Mouse (Mus musculus): ENCODE measurements around the gene Wipf1. TPM values are rescaled to one million over a fixed set of nuclear protein-coding genes. Genes with fewer than 3 reads are reported as not detected.

The Wipf1 gene
- polyA plus RNA-seq (2014; fragmentation: Illumina TruSeq; extraction: RNeasy Lipid Tissue Mini Kit (QIAGEN cat#74804); ENCODE audit: low read depth, low replicate concordance) = 26.9 TPM

DNA sequence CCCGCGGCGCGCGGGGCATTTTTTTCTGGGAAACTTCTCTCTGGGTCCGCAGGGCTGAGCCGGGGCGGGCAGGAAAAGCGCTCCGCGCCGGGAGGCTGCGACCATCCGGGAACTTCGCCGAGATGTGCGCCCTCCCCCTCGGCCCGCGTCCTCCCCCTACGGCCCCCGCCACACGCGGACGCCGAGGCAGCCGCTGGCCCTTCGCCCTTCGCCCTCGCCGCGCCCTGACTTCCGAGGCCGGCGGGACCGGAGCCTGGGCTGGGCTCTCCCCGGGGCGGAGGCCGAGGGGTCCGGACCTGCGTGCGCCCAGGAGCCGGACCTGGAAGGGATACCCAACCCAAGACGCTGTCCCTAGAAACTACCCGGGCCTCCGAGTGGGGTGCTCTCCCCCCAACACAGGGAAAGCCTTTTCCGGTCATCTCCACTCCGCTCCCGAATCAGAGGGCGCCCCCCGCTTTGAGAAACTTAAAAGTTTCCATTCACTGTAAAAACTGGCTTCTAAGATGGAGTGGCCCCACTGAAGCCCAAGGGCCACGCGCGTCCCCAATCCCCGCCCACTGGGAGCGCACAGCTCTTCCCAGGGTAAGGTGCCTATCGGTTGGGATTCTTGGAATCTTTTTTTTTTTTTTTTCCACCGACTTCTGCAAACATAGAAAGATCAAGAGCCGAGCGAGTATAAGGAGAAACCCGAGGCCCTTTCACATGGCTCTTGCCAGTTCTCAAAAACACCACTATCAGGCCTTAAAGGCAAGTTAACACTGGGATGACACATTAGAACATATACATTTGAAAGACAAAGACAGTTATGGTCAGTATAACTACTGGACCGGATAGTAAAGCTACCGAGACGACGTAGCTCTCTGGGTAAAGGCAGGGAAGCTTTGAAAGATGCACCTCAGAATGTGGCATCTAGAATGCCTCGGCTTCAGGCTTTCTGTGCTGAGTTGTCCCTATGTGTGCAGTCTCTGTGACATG, at the start of gene Wipf1:
TSS of gene Wipf1 (minus strand) at position 379 of the 975 bp plus-strand sequence.

DNA sequence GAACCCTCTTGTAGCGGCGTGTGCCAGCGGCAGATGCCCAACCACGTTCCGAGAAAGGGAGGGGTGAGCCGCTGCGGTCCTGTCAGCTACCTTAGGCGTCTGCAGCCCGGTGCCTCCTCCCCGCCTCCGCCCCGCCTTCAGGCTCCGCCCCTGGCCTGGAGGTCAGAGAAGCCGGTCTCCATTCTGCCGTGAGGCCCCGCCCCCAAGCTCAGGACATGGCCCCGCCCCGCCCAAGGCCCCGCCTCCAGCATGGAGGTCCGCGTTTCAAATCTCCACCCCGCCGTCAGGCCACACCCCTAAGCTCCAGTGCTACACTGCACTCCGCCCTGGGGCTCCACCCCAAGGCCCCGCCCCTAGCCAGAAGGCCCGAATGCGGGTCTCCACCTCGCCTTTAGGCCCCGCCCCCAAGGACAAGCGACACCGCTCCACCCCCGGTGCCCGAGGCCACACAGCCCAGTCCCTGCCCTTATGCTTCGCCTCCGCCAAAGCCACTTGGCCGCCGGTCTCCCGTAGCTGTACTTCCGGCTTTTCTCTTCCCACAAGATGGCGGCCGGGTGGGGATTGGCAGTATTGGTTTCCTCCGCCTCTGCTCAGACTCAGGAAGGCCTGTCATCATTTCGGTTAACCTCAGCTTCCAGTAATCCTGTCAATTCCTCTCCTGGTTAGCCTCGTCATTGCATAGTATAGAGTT, 143.0 kb downstream of the Wipf1 start, which contains the start of gene Gpr155:
TSS of gene Gpr155 (minus strand) at position 217 of the 691 bp plus-strand sequence.

Other genes starting within 250 kb of the Wipf1 start
- gene Scrn3, start 217.1 kb downstream of the Wipf1 start, polyA plus RNA-seq (2014; fragmentation: Illumina TruSeq; extraction: RNeasy Lipid Tissue Mini Kit (QIAGEN cat#74804); ENCODE audit: low read depth, low replicate concordance) = 67.2 TPM
- gene Cir1, start 217.0 kb downstream of the Wipf1 start, polyA plus RNA-seq (2014; fragmentation: Illumina TruSeq; extraction: RNeasy Lipid Tissue Mini Kit (QIAGEN cat#74804); ENCODE audit: low read depth, low replicate concordance) = 75.8 TPM
- gene Gpr155, start 143.2 kb downstream of the Wipf1 start, polyA plus RNA-seq (2014; fragmentation: Illumina TruSeq; extraction: RNeasy Lipid Tissue Mini Kit (QIAGEN cat#74804); ENCODE audit: low read depth, low replicate concordance) = 15.0 TPM
- not detected for gene Chrna1, start 50.6 kb upstream of the Wipf1 start, polyA plus RNA-seq (2014; fragmentation: Illumina TruSeq; extraction: RNeasy Lipid Tissue Mini Kit (QIAGEN cat#74804); ENCODE audit: low read depth, low replicate concordance)
- gene Chn1, start 245.6 kb upstream of the Wipf1 start, polyA plus RNA-seq (2014; fragmentation: Illumina TruSeq; extraction: RNeasy Lipid Tissue Mini Kit (QIAGEN cat#74804); ENCODE audit: low read depth, low replicate concordance) = 20.9 TPM

Data from adrenal gland, adult 10 weeks (tissue).